ENCODE assay signal across 27 mouse cellular contexts in genomic region chrX:13285772-13286171, GRCm38 (mm10). TPM values are rescaled to one million over a fixed set of nuclear protein-coding genes. Genes with fewer than 3 reads are reported as not detected.
DNase-seq lines count a peak whose midpoint lies in the region; ATAC-seq and TF ChIP-seq lines count a peak whose summit lies in the region.
"Had no signal": no experiment of that assay in that cellular context is flagged by ENCODE, and none has a peak within 500 bp of the region (broad histone marks: within the 10 kb centered on the region; RNA-seq: fewer than 3 reads in every experiment).

No protein-coding gene starts in this region.

- TF ChIP-seq POLR2A in thymus, adult 2 months (IDR thresholded peaks at IDR 0.05; ENCODE audit: control insufficient read depth, extremely low read depth, insufficient read depth, low read length, poor library complexity): no peak

- TF ChIP-seq CTCF in liver, embryonic 14.5 days (IDR thresholded peaks at IDR 0.05; ENCODE audit: low read depth): no peak
- TF ChIP-seq CTCF in E14TG2a.4 (conservative IDR thresholded peaks at IDR 0.05; ENCODE audit: low read length): no peak
- no peak for TF ChIP-seq CTCF in thymus, adult 2 months (IDR thresholded peaks at IDR 0.05; ENCODE audit: borderline replicate concordance, control insufficient read depth, extremely low read depth, insufficient read depth, low read length, poor library complexity)

- no peak for DNase-seq in liver, embryonic 14.5 days (ENCODE audit: low read depth in 3 of 3, low spot score in 3 of 3)
- DNase-seq in liver: no peak
- DNase-seq in kidney, postnatal 25 days: no peak
- DNase-seq in thymus, adult 2 months: no peak
- DNase-seq in cerebellum, adult 8-10 months: no peak
- DNase-seq: adrenal gland, adult 2 months; adrenal gland, postnatal 14 days; cerebellum, adult 11 months; cerebellum, adult 9-10 months; cerebellum, postnatal 14 days; gastrocnemius, postnatal 25 days; heart, adult 18-20 months; heart, postnatal 10 days; heart, postnatal 36 days had no signal

- H3K36me3 ChIP-seq in liver, embryonic 14.5 days (replicated peaks; ENCODE audit: control insufficient read depth, insufficient read depth, low read depth): peaks cover 51% of the 10 kb centered on the region
- H3K36me3 ChIP-seq in E14TG2a.4 (ENCODE audit: insufficient read depth, low read length): peaks cover 79% of the 10 kb centered on the region
- peaks cover 72% of the 10 kb centered on the region for H3K36me3 ChIP-seq in thymus, adult 2 months (ENCODE audit: control insufficient read depth, insufficient read depth, low read length)

- H3K4me2 ChIP-seq in liver, embryonic 14.5 days (ENCODE audit: low read depth): no peak overlapping the region
- H3K4me2 ChIP-seq: forebrain, embryonic 13.5 days; heart, embryonic 12.5 days; heart, embryonic 15.5 days had no signal

- TF ChIP-seq EP300 in liver, embryonic 14.5 days (IDR thresholded peaks at IDR 0.05; ENCODE audit: low read depth): 0 out of 2 replicates have a peak, but pooled peaks have one; percentile 9

- no peaks in the 10 kb centered on the region for H3K27me3 ChIP-seq in liver, embryonic 14.5 days (ENCODE audit: control insufficient read depth, insufficient read depth, low read length)
- H3K27me3 ChIP-seq in E14TG2a.4 (ENCODE audit: insufficient read depth, low read length): no peaks in the 10 kb centered on the region
- no peaks in the 10 kb centered on the region for H3K27me3 ChIP-seq in thymus, adult 2 months (ENCODE audit: control insufficient read depth, insufficient read depth, low read length)
- H3K27me3 ChIP-seq: forebrain, embryonic 13.5 days; heart, embryonic 12.5 days; heart, embryonic 15.5 days; hindbrain, embryonic 13.5 days had no signal

- peaks cover 0 to 2% of the 10 kb centered on the region in 2 experiments; a peak in 1 of 4 replicates for H3K4me1 ChIP-seq in liver, embryonic 14.5 days (replicated peaks; ENCODE audit: control insufficient read depth in 2 of 2, insufficient read depth in 2 of 2, low read length in 1 of 2)
- H3K4me1 ChIP-seq in E14TG2a.4 (replicated peaks; ENCODE audit: low read depth, low read length): peaks cover 11% of the 10 kb centered on the region; the same call in 1 of the 2 replicates
- H3K4me1 ChIP-seq in thymus, adult 2 months (replicated peaks; ENCODE audit: control insufficient read depth, insufficient read depth, low read length): no peaks in the 10 kb centered on the region

- ATAC-seq in liver, embryonic 14.5 days (ENCODE audit: insufficient read depth): no peak
- 0 out of 2 replicates have a peak, but pooled peaks have one; percentile 4 for ATAC-seq in megakaryocyte progenitor cell, adult 5-6 weeks (replicated peaks; ENCODE audit: poor library complexity)
- ATAC-seq: CD4-positive, CD25-positive, alpha-beta regulatory T cell, adult 4 months; forebrain, embryonic 13.5 days; forebrain, embryonic 16.5 days; hindbrain, embryonic 16.5 days; inflammation-experienced regulatory T-cells, adult 6 months had no signal

- 50% methylated on average over 4 of the region's 4 CpGs for WGBS in liver, embryonic 14.5 days (ENCODE audit: insufficient replicate concordance)
- WGBS in thymus, adult 2 months: 93% methylated on average over 4 of the region's 4 CpGs

- H3K9ac ChIP-seq in liver, embryonic 14.5 days (replicated peaks): no peak overlapping the region
- H3K9ac ChIP-seq: forebrain, embryonic 13.5 days; heart, embryonic 12.5 days; heart, embryonic 15.5 days; hindbrain, embryonic 13.5 days had no signal

- no peak overlapping the region for H3K4me3 ChIP-seq in liver, embryonic 14.5 days (ENCODE audit: insufficient read depth in 1 of 2, low read depth in 2 of 2, low read length in 2 of 2)
- 0 out of 2 replicates have a peak overlapping the region, but pooled peaks have one; percentile 7 for H3K4me3 ChIP-seq in E14TG2a.4 (replicated peaks; ENCODE audit: low read length)
- no peak overlapping the region for H3K4me3 ChIP-seq in thymus, adult 2 months (ENCODE audit: control insufficient read depth, insufficient read depth, low read length)
- H3K4me3 ChIP-seq: forebrain, embryonic 10.5 days; forebrain, embryonic 13.5 days; heart, embryonic 12.5 days; heart, embryonic 15.5 days; hindbrain, embryonic 10.5 days; hindbrain, embryonic 13.5 days had no signal

- no peaks in the 10 kb centered on the region for H3K9me3 ChIP-seq in liver, embryonic 14.5 days (ENCODE audit: control insufficient read depth, low read length)
- H3K9me3 ChIP-seq in E14TG2a.4 (ENCODE audit: low read length): no peaks in the 10 kb centered on the region
- H3K9me3 ChIP-seq: forebrain, embryonic 10.5 days; forebrain, embryonic 13.5 days; G1E; heart, embryonic 12.5 days; heart, embryonic 15.5 days; hindbrain, embryonic 10.5 days; hindbrain, embryonic 13.5 days had no signal

- no peak overlapping the region for H3K27ac ChIP-seq in liver, embryonic 14.5 days
- no peak overlapping the region for H3K27ac ChIP-seq in thymus, adult 2 months (ENCODE audit: control insufficient read depth, insufficient read depth, low read length)
- H3K27ac ChIP-seq: forebrain, embryonic 10.5 days; forebrain, embryonic 13.5 days; heart, embryonic 15.5 days; hindbrain, embryonic 10.5 days; hindbrain, embryonic 13.5 days had no signal

RNA-seq across cellular contexts. Expression of gene Ddx3x, which starts 5.0 kb away (rescaled TPM):
- 24.3 and 34.5 TPM in 2 replicates for polyA plus RNA-seq in liver, embryonic 14.5 days (2012; rRNA removed)
- 54.5 and 71.8 TPM in 2 replicates for polyA plus RNA-seq in liver, embryonic 14.5 days (2014; fragmentation: Nextera tagmentation; extraction: Ambion mirVana)
- 245 TPM in 2 replicates for total RNA-seq in megakaryocyte progenitor cell, adult 5-6 weeks (2015)
- total RNA-seq in megakaryocyte progenitor cell, adult 5-6 weeks (2017): 383 and 513 TPM in 2 replicates
- 35.4 and 48.0 TPM in 2 replicates for polyA plus RNA-seq in thymus, adult 2 months (2012; rRNA removed)
